Mouse (Mus musculus): ENCODE data around the gene Fignl1.

DNA sequence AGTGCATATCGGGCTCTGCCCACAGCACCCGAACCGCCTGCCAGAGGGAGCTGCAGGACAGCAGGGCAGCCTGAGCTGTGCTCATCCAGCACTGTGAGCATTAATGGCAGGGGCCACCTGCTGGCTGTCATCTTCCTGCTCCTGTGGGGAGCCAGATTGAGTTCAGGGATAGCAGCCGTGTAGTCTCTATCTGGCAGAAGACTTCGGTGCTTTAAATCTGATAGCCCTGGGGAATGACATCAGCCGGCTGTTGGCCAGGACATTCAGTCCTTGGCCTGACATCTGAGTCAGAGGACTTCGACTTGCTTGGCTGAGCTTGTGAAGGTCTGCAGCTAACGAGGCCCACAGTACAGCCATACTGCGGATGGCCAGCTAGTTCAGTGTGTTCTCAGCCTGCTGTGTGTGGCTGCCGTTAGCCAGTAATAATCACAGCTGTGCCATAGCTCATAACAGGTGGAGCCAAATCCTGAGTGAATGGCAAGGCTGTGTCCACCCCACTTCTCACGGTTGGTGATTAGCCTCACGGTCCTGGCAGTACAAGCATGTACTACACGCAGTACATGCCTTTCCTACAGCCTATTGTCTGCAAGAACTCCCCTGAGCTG lies 35.7 kb upstream of the Fignl1 start:
- TF ChIP-seq CTCF (IDR thresholded peaks at IDR 0.05; ENCODE audit: control insufficient read depth, insufficient read depth, low read length) (peak; percentile 52), POLR2A (IDR thresholded peaks at IDR 0.05; ENCODE audit: borderline replicate concordance, control insufficient read depth, low read depth, low read length) (no peak)
